Mouse (Mus musculus): ENCODE data around the gene Fstl1. TPM values are rescaled to one million over a fixed set of nuclear protein-coding genes. Genes with fewer than 3 reads are reported as not detected.

The Fstl1 gene
- polyA plus RNA-seq (2016; fragmentation: Nextera tagmentation; extraction: Ambion mirVana), result 173 and 175 TPM in 2 replicates

DNA sequence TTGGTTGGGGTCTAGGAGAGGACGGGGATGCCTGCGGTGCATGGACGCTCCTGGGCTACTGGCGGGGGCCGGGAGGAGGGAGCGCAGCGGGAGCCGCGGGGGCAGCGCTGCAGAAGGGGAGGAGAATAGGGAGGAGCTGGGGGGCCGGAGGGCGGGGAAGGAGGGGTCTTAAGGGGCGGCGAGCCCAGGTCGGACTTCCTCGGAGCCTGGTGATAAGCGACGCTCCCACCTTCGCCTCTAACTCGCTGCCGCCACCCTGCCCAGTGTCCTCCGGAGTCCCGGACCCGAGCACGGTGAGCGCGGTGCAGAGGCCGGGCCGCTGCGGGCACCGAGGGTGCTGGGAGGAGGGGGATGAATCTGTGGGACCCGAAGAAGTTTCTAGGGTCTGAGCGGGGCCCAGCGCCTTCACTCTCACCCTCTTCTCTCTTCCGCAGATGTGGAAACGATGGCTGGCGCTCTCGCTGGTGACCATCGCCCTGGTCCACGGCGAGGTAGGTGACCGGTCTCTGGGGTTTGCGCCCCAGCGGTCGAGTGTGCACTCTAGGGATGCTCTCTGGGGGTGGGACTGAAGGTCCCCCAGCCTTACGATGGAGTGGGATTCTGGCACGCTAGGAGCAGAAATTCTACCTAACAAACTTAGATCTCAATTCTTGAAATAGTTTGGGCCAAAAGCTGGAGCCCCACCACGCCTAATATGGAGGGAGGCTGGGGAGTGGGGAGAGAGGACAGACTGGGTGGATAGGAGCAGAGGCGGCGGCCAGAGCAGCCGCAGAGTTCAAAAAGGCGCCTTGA is at the start of gene Fstl1:
Gene Fstl1, plus strand, starts transcription at position 14 of the 792 bp plus-strand sequence.
- Histone ChIP-seq H3K9ac (peak within 1 kb of the TSS; percentile 79), H3K36me3 (peaks cover 5% of the 10 kb centered on the region; the same call in 1 of the 2 replicates), H3K4me2 (replicated peaks) (peak within 1 kb of the TSS; percentile 88), H3K27me3 (replicated peaks) (no peaks in the 10 kb centered on the region), H3K27ac (peak within 1 kb of the TSS; percentile 16; the same call in 1 of the 2 replicates), H3K4me1 (peaks cover 21% of the 10 kb centered on the region; the same call in 1 of the 2 replicates), H3K9me3 (no peaks in the 10 kb centered on the region), H3K4me3 (peak within 1 kb of the TSS; percentile 64)
- ATAC-seq (ENCODE audit: low FRiP score, low read depth), result peak; percentile 78
- under 1% methylated on average over 52 of the region's 52 CpGs for WGBS

DNA sequence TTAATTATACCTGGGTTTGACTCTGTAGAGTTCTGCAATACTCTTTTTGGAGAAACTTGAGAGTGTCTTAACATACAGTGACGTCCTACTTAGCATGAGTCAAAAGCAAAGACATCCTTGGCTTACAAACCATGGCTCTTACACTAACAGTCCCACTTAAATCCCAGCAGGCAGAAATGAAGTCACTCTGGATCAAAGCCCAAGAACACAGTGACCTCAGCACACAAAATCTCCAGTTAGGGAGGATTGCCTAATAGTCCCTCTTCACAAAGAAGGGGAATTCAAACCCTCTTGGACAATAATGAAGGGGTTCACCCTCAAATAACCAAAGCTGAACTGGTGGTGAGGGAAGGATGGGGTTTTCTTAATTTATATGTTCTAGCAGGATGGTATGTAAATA is 48.0 kb upstream of the Fstl1 start:
- H3K27ac ChIP-seq, result no peak overlapping the region
- no peaks in the 10 kb centered on the region for H3K4me1 ChIP-seq
- no peak overlapping the region for H3K4me3 ChIP-seq
- H3K36me3 ChIP-seq, result no peaks in the 10 kb centered on the region
- no peaks in the 10 kb centered on the region for H3K27me3 ChIP-seq (replicated peaks)
- no peaks in the 10 kb centered on the region for H3K9me3 ChIP-seq
- 76% methylated on average over 1 of the region's 1 CpGs for WGBS
- no peak overlapping the region for H3K4me2 ChIP-seq (replicated peaks)
- H3K9ac ChIP-seq, result no peak overlapping the region
- no peak for ATAC-seq (ENCODE audit: low FRiP score, low read depth)

DNA sequence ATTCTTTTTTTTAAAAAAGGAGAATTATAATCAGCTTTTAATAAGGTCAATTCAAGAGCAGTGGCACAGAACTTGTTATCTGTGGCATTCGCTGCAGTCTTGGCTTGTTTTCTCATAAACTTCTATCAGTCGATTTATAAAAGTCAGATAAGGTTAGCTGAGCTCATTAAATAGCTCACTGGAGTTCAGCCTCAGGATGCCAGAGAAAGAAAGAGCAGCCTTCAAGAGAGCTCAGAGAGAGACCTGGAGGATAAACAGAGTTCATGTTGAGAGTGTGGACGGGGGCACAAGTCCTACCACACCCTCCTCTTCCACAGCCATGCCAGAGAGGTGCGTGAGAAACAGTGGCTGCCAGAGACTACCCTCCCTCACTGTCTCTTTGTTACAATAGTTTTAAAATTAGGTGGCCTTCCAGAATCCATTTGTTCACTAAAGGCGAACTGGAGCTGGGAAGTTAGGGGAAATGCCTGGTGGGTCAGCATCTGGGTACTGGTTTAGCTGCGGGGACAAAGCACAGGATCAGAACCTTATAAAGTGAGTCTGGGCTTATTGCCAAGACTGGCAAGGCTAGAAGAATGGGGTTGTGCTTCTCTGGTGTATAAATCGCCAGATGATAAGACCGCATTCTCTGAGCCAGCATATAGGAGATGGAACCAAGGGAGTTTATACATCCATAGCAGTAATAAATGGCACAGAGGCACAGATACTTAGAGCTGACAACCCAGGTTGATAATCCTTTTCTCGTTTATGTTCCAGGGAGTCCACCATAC is 47.1 kb upstream of the Fstl1 start:
- 88% methylated on average over 9 of the region's 9 CpGs for whole genome bisulfite sequencing
- no peak overlapping the region for H3K27ac ChIP-seq

DNA sequence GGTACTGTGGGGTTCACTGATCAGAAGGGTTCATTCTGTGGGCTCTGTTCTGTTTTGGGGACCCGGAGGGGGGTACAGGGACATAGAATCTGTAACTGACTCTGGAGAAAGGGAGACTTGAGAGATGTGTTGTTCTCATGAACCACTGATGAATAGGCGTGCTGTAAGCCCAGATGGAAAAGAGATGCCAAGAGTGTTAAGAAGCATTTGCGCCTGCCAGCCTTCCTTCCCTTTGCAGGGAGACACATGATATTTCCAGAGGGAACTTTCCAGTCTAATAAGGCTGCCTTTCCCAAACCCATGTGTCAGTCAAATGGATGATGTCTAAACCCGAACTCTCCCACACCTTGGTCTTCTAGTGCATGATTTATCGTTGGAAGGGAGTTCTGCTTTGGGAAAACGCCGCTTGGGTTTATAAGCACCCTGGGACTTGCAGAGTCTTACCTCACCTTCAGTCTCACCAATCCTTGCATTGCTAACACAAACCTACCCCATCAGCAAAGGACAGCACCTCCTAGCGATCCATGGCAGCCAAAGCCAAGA is 46.3 kb upstream of the Fstl1 start:
- no peaks in the 10 kb centered on the region for H3K4me1 ChIP-seq
- no peak for ATAC-seq (ENCODE audit: low FRiP score, low read depth)
- H3K4me3 ChIP-seq, result no peak overlapping the region
- H3K9me3 ChIP-seq, result no peaks in the 10 kb centered on the region
- WGBS, result 83% methylated on average over 8 of the region's 8 CpGs
- H3K36me3 ChIP-seq, result no peaks in the 10 kb centered on the region
- no peak overlapping the region for H3K27ac ChIP-seq
- H3K9ac ChIP-seq, result no peak overlapping the region
- no peak overlapping the region for H3K4me2 ChIP-seq (replicated peaks)
- no peaks in the 10 kb centered on the region for H3K27me3 ChIP-seq (replicated peaks)

More for the DNA sequence above, 47.1 kb upstream of the Fstl1 start:
- H3K27me3 ChIP-seq (replicated peaks), result no peaks in the 10 kb centered on the region
- no peak overlapping the region for H3K4me3 ChIP-seq
- H3K4me2 ChIP-seq (replicated peaks), result no peak overlapping the region
- no peaks in the 10 kb centered on the region for H3K9me3 ChIP-seq
- H3K4me1 ChIP-seq, result no peaks in the 10 kb centered on the region
- no peaks in the 10 kb centered on the region for H3K36me3 ChIP-seq
- no peak for ATAC-seq (ENCODE audit: low FRiP score, low read depth)
- no peak overlapping the region for H3K9ac ChIP-seq

DNA sequence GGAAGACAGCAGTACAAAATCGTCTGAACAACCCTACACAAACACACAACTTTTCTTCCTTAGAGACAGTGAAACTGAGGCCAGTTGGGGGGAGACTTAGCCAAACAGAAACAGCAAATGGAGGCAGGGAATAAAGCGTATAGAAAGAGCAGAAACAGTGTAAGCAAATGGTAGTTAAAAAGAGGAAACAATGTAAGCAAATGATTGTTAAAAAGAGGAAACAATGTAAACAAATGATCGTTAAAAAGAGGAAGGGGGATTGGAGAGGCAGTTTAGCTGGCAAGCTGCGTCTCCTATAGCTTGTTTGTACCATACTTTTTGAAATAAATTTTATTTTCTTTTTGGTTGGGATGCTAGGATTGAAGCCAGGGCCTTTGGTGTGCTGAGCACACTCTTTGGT is 45.2 kb upstream of the Fstl1 start:
- Histone ChIP-seq H3K4me1 (no peaks in the 10 kb centered on the region), H3K9ac (no peak overlapping the region), H3K27ac (no peak overlapping the region), H3K4me2 (replicated peaks) (no peak overlapping the region), H3K27me3 (replicated peaks) (no peaks in the 10 kb centered on the region), H3K4me3 (no peak overlapping the region), H3K9me3 (no peaks in the 10 kb centered on the region), H3K36me3 (no peaks in the 10 kb centered on the region)
- WGBS, result 60% methylated on average over 4 of the region's 4 CpGs
- ATAC-seq (ENCODE audit: low FRiP score, low read depth), result no peak

DNA sequence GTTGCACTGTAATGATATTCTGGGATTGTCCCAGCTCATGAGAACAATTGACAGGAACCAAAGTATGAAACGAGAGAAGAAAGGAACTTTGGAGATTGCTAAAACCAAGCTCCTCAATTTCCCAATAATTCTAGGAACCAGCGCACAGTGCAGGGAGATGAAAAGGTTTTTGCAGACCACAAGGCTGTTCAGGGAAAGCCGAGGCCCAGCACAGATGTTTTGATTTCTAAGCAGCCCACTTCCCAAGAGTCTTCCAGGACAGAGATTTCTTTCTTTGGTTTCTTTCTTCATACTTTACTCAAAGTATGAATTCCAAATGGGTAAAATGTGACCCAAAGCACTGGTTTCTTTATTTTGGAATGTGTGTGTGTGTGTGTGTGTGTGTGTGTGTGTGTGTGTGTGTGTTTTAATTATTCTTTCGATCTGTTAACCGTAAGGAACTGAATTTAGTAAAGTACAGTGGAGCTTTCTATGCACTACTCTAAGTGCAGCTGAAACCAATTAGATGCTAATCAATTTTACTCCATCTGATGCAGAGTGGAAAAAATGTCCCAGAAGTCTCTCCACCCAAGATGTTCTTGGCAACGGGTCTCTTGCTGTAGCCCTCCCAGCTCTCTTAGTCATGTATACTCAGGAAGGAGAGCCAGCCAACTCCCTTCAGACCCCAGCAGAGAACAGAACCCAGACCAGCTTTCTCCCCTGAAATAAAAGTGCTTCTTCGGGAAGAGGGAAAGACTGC is 44.5 kb upstream of the Fstl1 start:
- H3K27ac ChIP-seq, result no peak overlapping the region
- H3K27me3 ChIP-seq (replicated peaks), result no peaks in the 10 kb centered on the region
- no peak overlapping the region for H3K4me3 ChIP-seq
- no peaks in the 10 kb centered on the region for H3K9me3 ChIP-seq
- no peak for ATAC-seq (ENCODE audit: low FRiP score, low read depth)
- H3K36me3 ChIP-seq, result no peaks in the 10 kb centered on the region
- no peaks in the 10 kb centered on the region for H3K4me1 ChIP-seq
- H3K4me2 ChIP-seq (replicated peaks), result no peak overlapping the region
- WGBS, result 68% methylated on average over 7 of the region's 7 CpGs
- no peak overlapping the region for H3K9ac ChIP-seq

DNA sequence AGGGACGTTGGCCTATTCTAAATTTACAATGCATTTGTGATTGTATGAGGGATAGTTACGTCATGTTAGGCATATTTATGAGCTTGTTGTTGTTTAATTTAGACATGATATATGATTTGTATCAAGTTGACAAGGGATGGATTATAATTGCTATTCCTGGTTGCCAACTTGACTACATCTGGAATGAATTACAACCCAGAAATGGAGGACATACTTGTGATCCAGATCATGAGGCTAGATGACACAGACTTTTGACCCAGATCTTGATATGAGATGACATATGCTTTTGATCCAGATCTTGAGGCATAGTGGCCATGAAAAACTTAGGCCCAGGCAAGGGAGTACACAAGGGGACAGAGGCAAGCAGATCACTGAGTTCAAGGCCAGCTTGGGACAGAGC is 36.6 kb upstream of the Fstl1 start:
- no peak overlapping the region for H3K27ac ChIP-seq
- no peaks in the 10 kb centered on the region for H3K36me3 ChIP-seq
- H3K4me2 ChIP-seq (replicated peaks), result no peak overlapping the region
- H3K4me3 ChIP-seq, result no peak overlapping the region
- no peak for ATAC-seq (ENCODE audit: low FRiP score, low read depth)
- H3K9me3 ChIP-seq, result no peaks in the 10 kb centered on the region
- WGBS, result 78% methylated on average over 2 of the region's 2 CpGs
- no peaks in the 10 kb centered on the region for H3K27me3 ChIP-seq (replicated peaks)
- no peak overlapping the region for H3K9ac ChIP-seq
- H3K4me1 ChIP-seq, result no peaks in the 10 kb centered on the region

DNA sequence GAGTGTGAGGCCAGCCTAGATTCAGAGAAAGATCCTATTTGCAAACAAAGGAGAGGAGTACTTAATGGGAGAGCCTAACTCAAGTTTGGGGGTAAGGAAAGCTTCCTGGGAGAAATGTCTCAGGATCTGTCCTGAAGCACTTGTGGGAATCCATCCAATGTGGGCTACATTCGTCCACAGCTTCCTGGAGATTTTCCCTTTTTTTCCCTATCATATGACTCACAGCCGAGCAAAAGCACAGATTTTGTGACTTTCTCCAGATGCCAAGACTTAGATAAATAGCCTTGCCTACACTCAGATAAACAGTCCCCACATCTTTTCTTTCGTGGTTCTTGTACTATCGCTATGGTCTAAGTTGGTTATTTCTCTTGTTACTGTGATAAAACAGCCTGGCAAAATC is 34.4 kb upstream of the Fstl1 start:
- no peaks in the 10 kb centered on the region for H3K27me3 ChIP-seq (replicated peaks)
- H3K27ac ChIP-seq, result no peak overlapping the region
- ATAC-seq (ENCODE audit: low FRiP score, low read depth), result no peak
- no peaks in the 10 kb centered on the region for H3K4me1 ChIP-seq
- no peaks in the 10 kb centered on the region for H3K36me3 ChIP-seq
- no peak overlapping the region for H3K4me2 ChIP-seq (replicated peaks)
- H3K9ac ChIP-seq, result no peak overlapping the region
- 90% methylated on average over 4 of the region's 4 CpGs for WGBS
- H3K4me3 ChIP-seq, result no peak overlapping the region
- no peaks in the 10 kb centered on the region for H3K9me3 ChIP-seq

DNA sequence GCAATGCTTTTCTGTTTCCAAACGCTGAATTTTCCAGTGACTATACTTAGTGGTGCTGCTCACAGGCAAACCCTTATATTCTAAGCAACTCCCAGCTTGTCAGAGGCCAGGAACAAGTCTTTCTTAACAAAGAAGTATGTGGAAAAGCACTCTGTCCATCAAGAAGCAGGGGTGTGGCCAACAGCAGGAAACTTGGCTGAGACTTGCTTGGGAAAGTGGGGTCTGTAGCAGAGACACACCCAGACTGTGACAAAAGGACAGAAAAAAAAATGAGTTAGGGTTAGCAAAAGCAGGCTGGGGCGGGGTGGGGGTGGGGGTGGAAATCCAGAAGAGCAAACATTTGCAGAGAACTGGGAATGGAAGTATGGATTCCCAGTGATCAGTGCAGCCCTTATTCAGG is 23.8 kb upstream of the Fstl1 start:
- Histone ChIP-seq H3K4me1 (no peaks in the 10 kb centered on the region), H3K27ac (no peak overlapping the region), H3K36me3 (no peaks in the 10 kb centered on the region), H3K9ac (no peak overlapping the region), H3K4me2 (replicated peaks) (no peak overlapping the region), H3K27me3 (replicated peaks) (no peaks in the 10 kb centered on the region), H3K4me3 (no peak overlapping the region), H3K9me3 (no peaks in the 10 kb centered on the region)
- ATAC-seq (ENCODE audit: low FRiP score, low read depth), result no peak
- 28% methylated on average over 2 of the region's 2 CpGs for WGBS

DNA sequence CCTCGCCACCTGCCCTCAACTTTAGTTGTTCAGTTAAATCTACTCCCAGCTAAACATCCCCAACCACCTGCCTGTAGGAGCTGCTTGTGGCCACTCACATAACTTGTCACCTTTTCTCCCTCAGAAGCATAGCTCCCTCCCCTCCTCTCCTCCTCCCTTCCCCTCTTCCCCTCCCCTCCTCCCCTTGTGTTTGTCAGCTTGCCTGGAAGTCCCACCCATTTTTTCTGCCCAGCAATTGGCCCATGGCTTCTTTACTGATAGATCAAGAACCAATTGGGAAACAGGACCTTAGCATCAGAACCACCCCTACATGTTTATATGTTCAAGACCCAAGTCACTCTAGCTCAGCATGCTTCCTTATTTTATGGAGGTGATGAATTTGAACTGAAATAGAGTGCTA is 22.9 kb upstream of the Fstl1 start:
- no peak for ATAC-seq (ENCODE audit: low FRiP score, low read depth)
- WGBS, result 96% methylated on average over 1 of the region's 1 CpGs
- H3K4me2 ChIP-seq (replicated peaks), result no peak overlapping the region
- H3K4me1 ChIP-seq, result no peaks in the 10 kb centered on the region
- H3K36me3 ChIP-seq, result no peaks in the 10 kb centered on the region
- no peaks in the 10 kb centered on the region for H3K9me3 ChIP-seq
- no peak overlapping the region for H3K27ac ChIP-seq
- H3K27me3 ChIP-seq (replicated peaks), result no peaks in the 10 kb centered on the region
- no peak overlapping the region for H3K9ac ChIP-seq
- H3K4me3 ChIP-seq, result no peak overlapping the region

DNA sequence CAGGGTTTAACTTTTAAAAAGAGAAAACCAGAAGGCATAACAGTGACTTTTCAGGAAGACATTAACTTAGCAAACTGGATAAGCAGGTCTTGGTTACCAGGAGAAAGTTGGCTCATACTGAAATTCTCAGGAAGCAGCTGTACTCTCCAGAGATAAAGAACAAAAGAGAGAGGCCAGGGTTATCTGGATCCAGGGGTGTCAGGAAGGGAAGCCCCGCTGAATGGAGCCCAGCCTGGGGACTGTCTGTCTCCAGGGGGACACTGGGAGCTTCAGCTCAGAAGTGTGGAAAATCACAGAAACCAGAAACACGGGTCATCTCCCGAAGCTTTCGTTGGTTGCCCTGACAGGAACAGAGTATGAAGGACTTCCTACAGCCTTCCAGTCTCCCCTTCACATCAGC is 22.2 kb upstream of the Fstl1 start:
- H3K9ac ChIP-seq, result no peak overlapping the region
- 73% methylated on average over 4 of the region's 4 CpGs for WGBS
- ATAC-seq (ENCODE audit: low FRiP score, low read depth), result no peak
- H3K4me1 ChIP-seq, result no peaks in the 10 kb centered on the region
- H3K27me3 ChIP-seq (replicated peaks), result no peaks in the 10 kb centered on the region
- no peak overlapping the region for H3K4me2 ChIP-seq (replicated peaks)
- no peaks in the 10 kb centered on the region for H3K36me3 ChIP-seq
- no peak overlapping the region for H3K4me3 ChIP-seq
- H3K27ac ChIP-seq, result no peak overlapping the region
- H3K9me3 ChIP-seq, result no peaks in the 10 kb centered on the region

DNA sequence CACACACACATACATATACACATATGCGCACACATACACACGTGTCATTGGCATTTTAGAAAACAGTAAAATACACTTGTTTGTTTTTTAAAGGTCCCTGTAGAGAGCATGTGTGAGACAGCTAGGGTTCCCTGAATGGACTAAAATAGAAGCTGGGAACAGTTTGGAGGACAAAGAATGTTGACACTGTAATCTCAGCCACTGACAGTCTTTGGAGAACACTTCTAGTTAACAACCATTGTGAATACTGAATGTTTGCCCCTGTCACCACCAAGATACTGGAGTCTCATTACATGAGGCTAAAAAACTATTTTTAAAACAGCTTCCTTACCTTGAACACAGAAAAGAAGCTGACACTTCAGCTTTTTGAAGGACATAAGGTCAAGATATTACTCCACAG is 19.4 kb upstream of the Fstl1 start:
- 92% methylated on average over 2 of the region's 2 CpGs for WGBS

More for the DNA sequence above, 19.4 kb upstream of the Fstl1 start:
- Histone ChIP-seq H3K27ac (no peak overlapping the region), H3K36me3 (no peaks in the 10 kb centered on the region), H3K27me3 (replicated peaks) (no peaks in the 10 kb centered on the region), H3K9ac (no peak overlapping the region), H3K9me3 (no peaks in the 10 kb centered on the region), H3K4me1 (no peaks in the 10 kb centered on the region), H3K4me3 (no peak overlapping the region), H3K4me2 (replicated peaks) (no peak overlapping the region)
- ATAC-seq (ENCODE audit: low FRiP score, low read depth), result no peak

Data from neural tube, embryonic 12.5 days (tissue).